Mouse (Mus musculus) heart, embryonic 11.5 days (tissue): Measurements from ENCODE around the gene Inpp5b. TPM values are rescaled to one million over a fixed set of nuclear protein-coding genes. Genes with fewer than 3 reads are reported as not detected.

Experiments used
- ATAC-seq: fragments of 200-750 bp; cut with Nextera tagmentation; replicated peaks from 2 replicates; pipeline ENCODE4 v1.8.0; 2017; ENCODE audit warnings: moderate library complexity; ENCODE audit not compliant: insufficient number of reproducible peaks, low FRiP score, low TSS enrichment
- H3K27ac ChIP-seq: fragments of 300-500 bp; sonication (generic); 2 replicates; pipeline ENCODE4 v1.5.1; 2014; ENCODE audit warnings: mild to moderate bottlenecking, low read depth, low read length
- H3K27me3 ChIP-seq: fragments of 300-500 bp; sonication (generic); 2 replicates; pipeline ENCODE4 v1.6.1; 2014; ENCODE audit warnings: mild to moderate bottlenecking, low read length, mixed read lengths; ENCODE audit not compliant: control insufficient read depth, insufficient read depth
- H3K36me3 ChIP-seq: fragments of 300-500 bp; sonication (generic); 2 replicates; pipeline ENCODE4 v1.6.1; 2014; ENCODE audit warnings: mild to moderate bottlenecking, low read length, moderate library complexity, mixed read lengths; ENCODE audit not compliant: control insufficient read depth, insufficient read depth
- H3K4me1 ChIP-seq: fragments of 300-500 bp; sonication (generic); 2 replicates; pipeline ENCODE4 v1.6.1; 2014; ENCODE audit warnings: low read length; ENCODE audit not compliant: control insufficient read depth, insufficient read depth
- H3K4me2 ChIP-seq: fragments of 300-500 bp; sonication (generic); 2 replicates; pipeline ENCODE4 v1.6.1; 2014; ENCODE audit warnings: mild to moderate bottlenecking, moderate library complexity
- H3K4me3 ChIP-seq: fragments of 300-500 bp; sonication (generic); 2 replicates; pipeline ENCODE4 v1.5.1; 2014; ENCODE audit warnings: low read depth, low read length
- H3K9ac ChIP-seq: fragments of 300-500 bp; sonication (generic); 2 replicates; pipeline ENCODE4 v1.6.1; 2014; ENCODE audit warnings: mild to moderate bottlenecking, low read depth, low read length, moderate library complexity
- H3K9me3 ChIP-seq: fragments of 300-500 bp; sonication (generic); replicated peaks from 2 replicates; pipeline ENCODE4 v1.6.1; 2016; ENCODE audit warnings: low read length; ENCODE audit not compliant: control insufficient read depth
- WGBS: fragments of 180-500 bp; shearing (Covaris S2); extraction: QIAGEN DNeasy Blood & Tissue Kit; methylation state at CpG from one replicate; pipeline ENCODE4 v1.1.7; 2014; ENCODE audit not compliant: insufficient replicate concordance; 5-methylcytosine and 5-hydroxymethylcytosine counted together
- polyA plus RNA-seq: library from polyadenylated mRNA; unstranded; fragments of >200 nt; fragmentation: Nextera tagmentation; extraction: Ambion mirVana; gene quantifications from 2 replicates; pipeline ENCODE4 v1.2.1, GENCODE M21; 2014

Inpp5b gene
- polyA plus RNA-seq, 1 experiment from 2014 or later = 18.5 TPM

DNA sequence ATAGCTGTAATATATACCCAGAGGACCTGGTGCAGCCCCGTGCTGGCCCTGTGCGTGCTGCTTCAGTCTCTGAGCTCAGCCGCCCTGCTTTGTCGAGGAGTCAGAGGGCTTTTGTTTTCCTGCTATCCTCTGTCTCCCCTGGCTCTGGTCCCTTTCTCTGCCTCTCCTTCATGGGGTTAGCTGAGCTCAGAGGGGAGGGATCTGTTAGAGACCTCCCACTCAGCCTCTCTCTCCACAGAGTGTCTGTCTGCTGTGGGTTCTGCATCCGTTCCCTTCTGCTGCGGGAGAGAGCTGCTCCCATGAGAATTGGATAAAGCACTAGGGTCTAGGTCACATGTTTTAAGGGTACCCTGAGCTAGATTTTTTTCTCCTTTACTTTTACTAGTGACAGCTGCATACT, 15.5 kb upstream of the Inpp5b start:
- Histone ChIP-seq H3K4me1 (no peaks in the 10 kb centered on the region), H3K4me3 (no peak overlapping the region), H3K9me3 (no peaks in the 10 kb centered on the region), H3K4me2 (no peak overlapping the region), H3K9ac (no peak overlapping the region), H3K36me3 (peaks cover 52% of the 10 kb centered on the region), H3K27ac (no peak overlapping the region), H3K27me3 (no peaks in the 10 kb centered on the region)
- 92% methylated on average over 6 of the region's 6 CpGs for WGBS
- ATAC-seq = no peak

DNA sequence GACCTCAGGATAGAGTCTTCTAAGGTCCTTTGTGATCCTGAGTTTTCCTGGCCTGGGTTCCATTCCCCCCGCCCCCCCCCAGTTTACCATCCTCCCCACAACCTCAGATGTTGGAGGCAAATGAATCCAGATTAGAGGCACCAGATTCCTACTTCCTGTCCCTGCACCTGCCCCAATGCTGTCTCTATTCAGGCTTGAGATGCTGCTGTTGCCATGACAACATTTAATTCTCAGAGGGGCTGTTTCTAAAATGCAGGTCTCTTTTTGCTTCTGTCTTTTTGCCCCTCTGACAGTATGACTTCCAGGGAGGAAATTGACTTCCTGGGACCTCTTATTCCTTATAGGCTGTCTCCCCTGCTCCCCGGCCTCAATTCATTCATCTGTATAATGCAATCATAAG, 4.7 kb upstream of the Inpp5b start:
- Histone ChIP-seq H3K36me3 (peaks cover 5% of the 10 kb centered on the region; the same call in 1 of the 2 replicates), H3K4me1 (peaks cover 6% of the 10 kb centered on the region; the same call in 1 of the 2 replicates), H3K27ac (no peak overlapping the region), H3K27me3 (no peaks in the 10 kb centered on the region), H3K9ac (no peak overlapping the region), H3K4me2 (no peak overlapping the region), H3K4me3 (no peak overlapping the region), H3K9me3 (no peaks in the 10 kb centered on the region)
- ATAC-seq = no peak
- 81% methylated on average over 2 of the region's 2 CpGs for WGBS

- Histone ChIP-seq H3K36me3 (peaks cover 5% of the 10 kb centered on the region; the same call in 1 of the 2 replicates), H3K9ac (no peak overlapping the region), H3K4me2 (no peak overlapping the region), H3K4me3 (no peak overlapping the region), H3K27ac (no peak overlapping the region), H3K27me3 (no peaks in the 10 kb centered on the region), H3K4me1 (peaks cover 6% of the 10 kb centered on the region; the same call in 1 of the 2 replicates), H3K9me3 (no peaks in the 10 kb centered on the region)
- 71% methylated on average over 5 of the region's 5 CpGs for WGBS
- ATAC-seq = no peak
Observed at GRCm38 (mm10) chr4:124737486-124737885, 4.2 kb upstream of the Inpp5b start.

GRCm38 (mm10) chr4:124738013-124738412, 3.6 kb upstream of the Inpp5b start:
- H3K4me2 ChIP-seq = no peak overlapping the region
- no peaks in the 10 kb centered on the region for H3K9me3 ChIP-seq
- H3K27ac ChIP-seq = no peak overlapping the region
- WGBS = 57% methylated on average over 4 of the region's 4 CpGs
- no peak overlapping the region for H3K9ac ChIP-seq
- H3K4me3 ChIP-seq = no peak overlapping the region
- ATAC-seq = no peak
- no peaks in the 10 kb centered on the region for H3K27me3 ChIP-seq
- H3K4me1 ChIP-seq = peaks cover 6% of the 10 kb centered on the region; the same call in 1 of the 2 replicates
- H3K36me3 ChIP-seq = peaks cover 5% of the 10 kb centered on the region; the same call in 1 of the 2 replicates

GRCm38 (mm10) chr4:124738783-124739182, 2.9 kb upstream of the Inpp5b start:
- Histone ChIP-seq H3K9me3 (no peaks in the 10 kb centered on the region), H3K4me1 (peaks cover 6% of the 10 kb centered on the region; the same call in 1 of the 2 replicates), H3K36me3 (peaks cover under 1% of the 10 kb centered on the region; the same call in 1 of the 2 replicates), H3K4me3 (no peak overlapping the region), H3K9ac (no peak overlapping the region), H3K4me2 (no peak overlapping the region), H3K27ac (no peak overlapping the region), H3K27me3 (no peaks in the 10 kb centered on the region)
- WGBS = 46% methylated on average over 1 of the region's 1 CpGs
- ATAC-seq = no peak

DNA sequence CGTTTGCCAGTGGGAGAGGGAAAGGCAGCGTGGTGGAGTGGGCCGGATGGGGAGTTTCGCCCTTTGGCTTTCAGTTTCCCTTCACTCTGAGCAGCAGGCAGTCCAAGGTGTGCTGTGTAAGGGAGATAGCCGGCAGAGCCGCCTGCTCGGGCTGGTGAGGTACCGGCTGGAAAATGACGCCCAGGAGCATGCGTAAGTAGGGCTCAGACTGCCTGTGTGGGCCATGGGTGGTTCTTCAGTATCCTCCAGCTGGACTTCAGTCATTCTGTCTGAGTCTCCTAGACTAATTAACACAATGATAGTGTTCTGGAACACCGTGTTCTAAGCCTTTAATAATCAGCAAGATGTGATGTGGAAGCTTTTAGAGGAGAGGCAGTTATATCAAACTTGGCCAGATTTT, 1.2 kb downstream of the Inpp5b start:
- no peaks in the 10 kb centered on the region for H3K36me3 ChIP-seq
- no peak overlapping the region for H3K4me3 ChIP-seq
- H3K4me1 ChIP-seq = no peaks in the 10 kb centered on the region; the same call in 1 of the 2 replicates
- H3K27me3 ChIP-seq = no peaks in the 10 kb centered on the region
- H3K9ac ChIP-seq = no peak overlapping the region
- no peak overlapping the region for H3K4me2 ChIP-seq
- ATAC-seq = no peak
- 86% methylated on average over 11 of the region's 11 CpGs for WGBS
- H3K9me3 ChIP-seq = no peaks in the 10 kb centered on the region
- H3K27ac ChIP-seq = no peak overlapping the region

DNA sequence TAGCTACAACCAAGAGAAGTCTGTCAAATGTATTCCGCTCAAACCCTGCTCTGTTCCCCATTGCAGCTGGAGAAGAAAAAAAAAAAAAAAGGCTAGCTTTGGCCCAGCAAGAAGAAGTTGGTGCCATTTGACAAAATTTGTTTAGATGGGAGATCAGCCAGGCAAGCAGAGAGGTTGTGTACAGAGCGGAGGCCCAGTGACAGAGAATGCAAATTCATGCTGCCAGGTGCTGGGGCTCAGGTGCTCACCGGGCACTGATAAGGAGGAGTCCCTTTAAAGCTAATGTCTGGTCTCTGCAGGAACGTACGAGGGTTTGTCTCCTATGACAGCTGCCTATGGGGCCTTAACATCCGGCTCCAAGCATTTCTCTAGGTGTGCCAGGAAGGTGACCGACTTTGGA, 4.9 kb downstream of the Inpp5b start:
- Histone ChIP-seq H3K9me3 (no peaks in the 10 kb centered on the region), H3K4me3 (no peak overlapping the region)

DNA sequence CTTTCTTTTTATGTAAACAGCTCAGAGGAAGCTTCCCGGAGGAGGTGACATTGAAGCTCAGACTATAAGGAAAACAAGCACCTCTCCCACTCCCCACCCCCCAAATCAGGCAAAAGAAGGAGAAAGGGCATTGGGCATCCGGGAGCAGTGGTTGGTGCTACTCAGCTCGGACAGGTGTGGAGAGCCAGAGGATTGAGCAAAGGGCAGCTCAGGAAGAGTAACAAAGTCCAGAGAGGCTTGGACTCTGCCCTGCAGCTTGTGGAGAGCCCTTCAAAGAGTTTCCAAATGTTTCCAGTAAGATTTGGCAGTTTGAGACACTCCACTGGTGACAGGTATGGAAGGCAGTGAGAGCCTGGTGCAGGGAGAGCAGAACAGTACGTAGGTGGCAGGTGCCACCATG, 6.2 kb downstream of the Inpp5b start:
- H3K9ac ChIP-seq = no peak overlapping the region
- H3K27me3 ChIP-seq = no peaks in the 10 kb centered on the region; the same call in 1 of the 2 replicates
- ATAC-seq = no peak
- H3K36me3 ChIP-seq = no peaks in the 10 kb centered on the region
- 46% methylated on average over 4 of the region's 4 CpGs for WGBS
- H3K4me2 ChIP-seq = no peak overlapping the region
- H3K4me1 ChIP-seq = peaks cover 9% of the 10 kb centered on the region
- no peak overlapping the region for H3K4me3 ChIP-seq
- H3K9me3 ChIP-seq = no peaks in the 10 kb centered on the region
- H3K27ac ChIP-seq = no peak overlapping the region

More for the DNA sequence above, 4.9 kb downstream of the Inpp5b start:
- Histone ChIP-seq H3K27me3 (no peaks in the 10 kb centered on the region; the same call in 1 of the 2 replicates), H3K36me3 (no peaks in the 10 kb centered on the region), H3K4me2 (no peak overlapping the region), H3K4me1 (no peaks in the 10 kb centered on the region), H3K27ac (no peak overlapping the region), H3K9ac (no peak overlapping the region)
- WGBS = 68% methylated on average over 7 of the region's 7 CpGs
- ATAC-seq = no peak
